Comparison of ENCODE assay signal across 8 mouse cellular contexts in genomic region chr4:98109064-98109463, GRCm38 (mm10).
A peak's percentile ranks its signal among the peaks of the same experiment; 100 is the strongest.
DNase-seq lines count a peak whose midpoint lies in the region; ATAC-seq and TF ChIP-seq lines count a peak whose summit lies in the region.

No protein-coding gene starts in this region.

- no peak overlapping the region for H3K4me3 ChIP-seq in embryonic facial prominence, embryonic 10.5 days
- no peak overlapping the region for H3K4me3 ChIP-seq in intestine, postnatal 0 days (ENCODE audit: low read depth, low read length)
- no peak overlapping the region for H3K4me3 ChIP-seq in limb, embryonic 14.5 days (replicated peaks; ENCODE audit: low read length)
- no peak overlapping the region for H3K4me3 ChIP-seq in myocyte

- peak; percentile 58 for DNase-seq in 416B (ENCODE audit: low read depth)
- DNase-seq in adrenal gland, adult 8-10 months, result peak; percentile 73
- peak; percentile 73 for DNase-seq in embryonic facial prominence, embryonic 10.5 days (ENCODE audit: low spot score)
- DNase-seq in heart, adult 8-10 months (ENCODE audit: low spot score), result peak; percentile 85
- peak; percentile 74 for DNase-seq in limb, embryonic 14.5 days (ENCODE audit: low spot score)
- peak; percentile 30 for DNase-seq in urinary bladder, adult 2 months (ENCODE audit: low spot score)

- peak; percentile 79 for TF ChIP-seq CTCF in intestine, postnatal 0 days (IDR thresholded peaks at IDR 0.05; ENCODE audit: low read depth)

- WGBS in embryonic facial prominence, embryonic 10.5 days, result 19% methylated on average over 7 of the region's 7 CpGs
- WGBS in intestine, postnatal 0 days, result 22% methylated on average over 7 of the region's 7 CpGs
- WGBS in limb, embryonic 14.5 days, result 6% methylated on average over 7 of the region's 7 CpGs

- H3ac ChIP-seq in myocyte (ENCODE audit: control insufficient read depth, insufficient read length), result no peak overlapping the region

- H3K4me2 ChIP-seq in intestine, postnatal 0 days (replicated peaks; ENCODE audit: low read depth), result no peak overlapping the region
- H3K4me2 ChIP-seq in limb, embryonic 14.5 days (replicated peaks; ENCODE audit: low read depth, low read length, severe bottlenecking), result no peak overlapping the region
- peak overlapping the region; percentile 30 for H3K4me2 ChIP-seq in myocyte (ENCODE audit: low read depth)

- H3K27me3 ChIP-seq in embryonic facial prominence, embryonic 10.5 days (replicated peaks; ENCODE audit: low read depth, poor library complexity, severe bottlenecking), result peaks cover 38% of the 10 kb centered on the region
- no peaks in the 10 kb centered on the region for H3K27me3 ChIP-seq in intestine, postnatal 0 days (replicated peaks; ENCODE audit: control insufficient read depth, insufficient read depth, low read length)
- no peaks in the 10 kb centered on the region for H3K27me3 ChIP-seq in limb, embryonic 14.5 days (ENCODE audit: control insufficient read depth, insufficient read depth, low read length)
- H3K27me3 ChIP-seq in myocyte (ENCODE audit: control insufficient read depth, insufficient read depth, insufficient read length), result no peaks in the 10 kb centered on the region

- H3K9me3 ChIP-seq in embryonic facial prominence, embryonic 10.5 days, result no peaks in the 10 kb centered on the region
- H3K9me3 ChIP-seq in intestine, postnatal 0 days (ENCODE audit: control insufficient read depth), result no peaks in the 10 kb centered on the region
- no peaks in the 10 kb centered on the region for H3K9me3 ChIP-seq in limb, embryonic 14.5 days (ENCODE audit: control insufficient read depth, low read length)

- 0 out of 2 replicates have a peak, but pooled peaks have one; percentile 48 for ATAC-seq in intestine, postnatal 0 days
- ATAC-seq in limb, embryonic 14.5 days (ENCODE audit: low FRiP score, low read depth), result peak; percentile 3; the same call in 1 of the 2 replicates

- H3K27ac ChIP-seq in embryonic facial prominence, embryonic 10.5 days (replicated peaks), result peak overlapping the region; percentile 84
- H3K27ac ChIP-seq in intestine, postnatal 0 days (ENCODE audit: low read depth, low read length), result no peak overlapping the region
- H3K27ac ChIP-seq in limb, embryonic 14.5 days (replicated peaks; ENCODE audit: low read depth, low read length), result peak overlapping the region; percentile 78

- peaks cover 61% of the 10 kb centered on the region for H3K4me1 ChIP-seq in embryonic facial prominence, embryonic 10.5 days
- H3K4me1 ChIP-seq in intestine, postnatal 0 days (replicated peaks; ENCODE audit: control insufficient read depth, insufficient read depth, low read length), result peaks cover 11% of the 10 kb centered on the region
- peaks cover 51% of the 10 kb centered on the region for H3K4me1 ChIP-seq in limb, embryonic 14.5 days (ENCODE audit: control insufficient read depth, insufficient read depth, low read length)

- H3K79me2 ChIP-seq in myocyte (ENCODE audit: control insufficient read depth, insufficient read depth), result no peaks in the 10 kb centered on the region

- no peak overlapping the region for H3K9ac ChIP-seq in intestine, postnatal 0 days (ENCODE audit: low read depth, low read length)
- H3K9ac ChIP-seq in limb, embryonic 14.5 days (ENCODE audit: low read depth, low read length, severe bottlenecking), result no peak overlapping the region

- 0 out of 2 replicates have a peak, but pooled peaks have one; percentile 14 for TF ChIP-seq POLR2A in limb, embryonic 14.5 days (IDR thresholded peaks at IDR 0.05; ENCODE audit: borderline replicate concordance, extremely low read depth, insufficient read depth, insufficient read length)
- no peak for TF ChIP-seq POLR2A in myocyte (IDR thresholded peaks at IDR 0.05; ENCODE audit: insufficient read length, low read depth)

- H3K36me3 ChIP-seq in embryonic facial prominence, embryonic 10.5 days (replicated peaks), result no peaks in the 10 kb centered on the region
- H3K36me3 ChIP-seq in intestine, postnatal 0 days (ENCODE audit: control insufficient read depth, insufficient read depth), result no peaks in the 10 kb centered on the region
- H3K36me3 ChIP-seq in limb, embryonic 14.5 days (ENCODE audit: control insufficient read depth, insufficient read depth, low read length), result peaks cover 7% of the 10 kb centered on the region; the same call in 1 of the 2 replicates
- no peaks in the 10 kb centered on the region for H3K36me3 ChIP-seq in myocyte (ENCODE audit: control insufficient read depth, insufficient read depth)

TF ChIP-seq in myocyte, 11 proteins besides CTCF, POLR2A, EP300 and RAD21:
- TF ChIP-seq POLR2AphosphoS2 (IDR thresholded peaks at IDR 0.05; ENCODE audit: insufficient read length, low read depth) (no peak), TCF12 (IDR thresholded peaks at IDR 0.05; ENCODE audit: insufficient read depth, poor library complexity, severe bottlenecking) (no peak), REST (IDR thresholded peaks at IDR 0.05; ENCODE audit: insufficient read depth, insufficient read length) (no peak), USF1 (IDR thresholded peaks at IDR 0.05; ENCODE audit: low read depth) (no peak), MYOD1 (IDR thresholded peaks at IDR 0.05; ENCODE audit: control insufficient read depth in 1 of 3, insufficient read length in 2 of 3, low read depth in 2 of 3) (no peak), MYOG (IDR thresholded peaks at IDR 0.05; ENCODE audit: control insufficient read depth in 1 of 3, insufficient read depth in 1 of 3, insufficient read length in 2 of 3, low read depth in 2 of 3) (no peak), CEBPB (IDR thresholded peaks at IDR 0.05; ENCODE audit: insufficient read depth, poor library complexity, severe bottlenecking) (no peak), E2F4 (IDR thresholded peaks at IDR 0.05; ENCODE audit: insufficient read depth) (no peak), SRF (IDR thresholded peaks at IDR 0.05; ENCODE audit: control insufficient read depth, insufficient read length, low read depth) (no peak)

Comparison
In these comparisons a context has a peak if more than half of its experiments do, and no peak if none do; other contexts are left out.
1. DNase-seq: peak in every context shown above with its lines; median percentile 85 in heart, adult 8-10 months; 74 in limb, embryonic 14.5 days; 73 in adrenal gland, adult 8-10 months; 73 in embryonic facial prominence, embryonic 10.5 days; 58 in 416B; 30 in urinary bladder, adult 2 months.